Mouse (Mus musculus): ENCODE measurements around the gene Sema6d. TPM values are rescaled to one million over a fixed set of nuclear protein-coding genes. Genes with fewer than 3 reads are reported as not detected.

Gene Sema6d
- polyA plus RNA-seq, 1 experiment from 2014 or later: 3.4 TPM

GRCm38 (mm10) chr2:124563759-124564158, 474.0 kb downstream of the Sema6d start:
- H3K4me3 ChIP-seq (replicated peaks): no peak overlapping the region
- no peaks in the 10 kb centered on the region for H3K9me3 ChIP-seq (replicated peaks)
- H3K4me2 ChIP-seq: no peak overlapping the region
- no peaks in the 10 kb centered on the region for H3K27me3 ChIP-seq
- WGBS (ENCODE audit: insufficient replicate concordance): 60% methylated on average over 5 of the region's 5 CpGs
- H3K36me3 ChIP-seq (replicated peaks): no peaks in the 10 kb centered on the region
- no peak overlapping the region for H3K9ac ChIP-seq
- no peak overlapping the region for H3K27ac ChIP-seq (replicated peaks)
- no peaks in the 10 kb centered on the region for H3K4me1 ChIP-seq (replicated peaks)
- ATAC-seq (ENCODE audit: insufficient read depth): no peak

- no peaks in the 10 kb centered on the region for H3K27me3 ChIP-seq
- H3K9me3 ChIP-seq (replicated peaks): no peaks in the 10 kb centered on the region
- no peak for ATAC-seq (ENCODE audit: insufficient read depth)
- no peak overlapping the region for H3K27ac ChIP-seq (replicated peaks)
- 24% methylated on average over 4 of the region's 4 CpGs for WGBS (ENCODE audit: insufficient replicate concordance)
- H3K4me1 ChIP-seq (replicated peaks): no peaks in the 10 kb centered on the region
- H3K4me2 ChIP-seq: no peak overlapping the region
- no peak overlapping the region for H3K9ac ChIP-seq
- H3K36me3 ChIP-seq (replicated peaks): no peaks in the 10 kb centered on the region
- no peak overlapping the region for H3K4me3 ChIP-seq (replicated peaks)
These were observed 484.0 kb downstream of the Sema6d start for GRCm38 (mm10) chr2:124573734-124574133.

- no peak overlapping the region for H3K27ac ChIP-seq (replicated peaks)
- no peak overlapping the region for H3K4me2 ChIP-seq
- no peaks in the 10 kb centered on the region for H3K27me3 ChIP-seq
- WGBS (ENCODE audit: insufficient replicate concordance): 16% methylated on average over 2 of the region's 2 CpGs
- no peaks in the 10 kb centered on the region for H3K4me1 ChIP-seq (replicated peaks)
- no peak overlapping the region for H3K4me3 ChIP-seq (replicated peaks)
- ATAC-seq (ENCODE audit: insufficient read depth): no peak
- H3K9ac ChIP-seq: no peak overlapping the region
- H3K36me3 ChIP-seq (replicated peaks): no peaks in the 10 kb centered on the region
- no peaks in the 10 kb centered on the region for H3K9me3 ChIP-seq (replicated peaks)
These were observed 486.3 kb downstream of the Sema6d start for GRCm38 (mm10) chr2:124576053-124576452.

- Histone ChIP-seq H3K9ac (no peak overlapping the region), H3K36me3 (replicated peaks) (no peaks in the 10 kb centered on the region), H3K4me2 (no peak overlapping the region), H3K4me3 (replicated peaks) (no peak overlapping the region), H3K9me3 (replicated peaks) (no peaks in the 10 kb centered on the region), H3K27ac (replicated peaks) (no peak overlapping the region), H3K4me1 (replicated peaks) (no peaks in the 10 kb centered on the region), H3K27me3 (no peaks in the 10 kb centered on the region)
- no peak for ATAC-seq (ENCODE audit: insufficient read depth)
- WGBS (ENCODE audit: insufficient replicate concordance): 64% methylated on average over 7 of the region's 7 CpGs
These were observed 493.8 kb downstream of the Sema6d start for GRCm38 (mm10) chr2:124583561-124583960.

- no peak overlapping the region for H3K9ac ChIP-seq
- H3K36me3 ChIP-seq (replicated peaks): no peaks in the 10 kb centered on the region
- no peak overlapping the region for H3K4me3 ChIP-seq (replicated peaks)
- no peak for ATAC-seq (ENCODE audit: insufficient read depth)
- no peak overlapping the region for H3K4me2 ChIP-seq
- H3K9me3 ChIP-seq (replicated peaks): no peaks in the 10 kb centered on the region
- no peaks in the 10 kb centered on the region for H3K27me3 ChIP-seq
- WGBS (ENCODE audit: insufficient replicate concordance): 65% methylated on average over 4 of the region's 4 CpGs
- H3K27ac ChIP-seq (replicated peaks): no peak overlapping the region
- no peaks in the 10 kb centered on the region for H3K4me1 ChIP-seq (replicated peaks)
These were observed 503.0 kb downstream of the Sema6d start for GRCm38 (mm10) chr2:124592750-124593149.

GRCm38 (mm10) chr2:124599014-124599413, 509.2 kb downstream of the Sema6d start:
- no peaks in the 10 kb centered on the region for H3K4me1 ChIP-seq (replicated peaks)
- no peaks in the 10 kb centered on the region for H3K36me3 ChIP-seq (replicated peaks)
- H3K27ac ChIP-seq (replicated peaks): no peak overlapping the region
- ATAC-seq (ENCODE audit: insufficient read depth): no peak
- H3K9ac ChIP-seq: no peak overlapping the region
- H3K27me3 ChIP-seq: no peaks in the 10 kb centered on the region
- 17% methylated on average over 3 of the region's 3 CpGs for WGBS (ENCODE audit: insufficient replicate concordance)
- H3K4me2 ChIP-seq: no peak overlapping the region
- no peaks in the 10 kb centered on the region for H3K9me3 ChIP-seq (replicated peaks)
- no peak overlapping the region for H3K4me3 ChIP-seq (replicated peaks)

- Histone ChIP-seq H3K36me3 (replicated peaks) (no peaks in the 10 kb centered on the region), H3K9me3 (replicated peaks) (no peaks in the 10 kb centered on the region), H3K4me2 (no peak overlapping the region), H3K4me3 (replicated peaks) (no peak overlapping the region), H3K4me1 (replicated peaks) (no peaks in the 10 kb centered on the region), H3K9ac (no peak overlapping the region), H3K27ac (replicated peaks) (no peak overlapping the region), H3K27me3 (no peaks in the 10 kb centered on the region)
- WGBS (ENCODE audit: insufficient replicate concordance): 66% methylated on average over 9 of the region's 9 CpGs
- ATAC-seq (ENCODE audit: insufficient read depth): no peak
These were observed 512.1 kb downstream of the Sema6d start for GRCm38 (mm10) chr2:124601702-124602378.

GRCm38 (mm10) chr2:124602379-124602913, 512.7 kb downstream of the Sema6d start:
- H3K9ac ChIP-seq: no peak overlapping the region
- H3K9me3 ChIP-seq (replicated peaks): no peaks in the 10 kb centered on the region
- H3K4me3 ChIP-seq (replicated peaks): no peak overlapping the region
- no peaks in the 10 kb centered on the region for H3K27me3 ChIP-seq
- H3K36me3 ChIP-seq (replicated peaks): no peaks in the 10 kb centered on the region
- no peak overlapping the region for H3K4me2 ChIP-seq
- H3K4me1 ChIP-seq (replicated peaks): no peaks in the 10 kb centered on the region
- ATAC-seq (ENCODE audit: insufficient read depth): no peak
- 55% methylated on average over 8 of the region's 8 CpGs for WGBS (ENCODE audit: insufficient replicate concordance)
- no peak overlapping the region for H3K27ac ChIP-seq (replicated peaks)

GRCm38 (mm10) chr2:124605341-124605740, 515.6 kb downstream of the Sema6d start:
- WGBS (ENCODE audit: insufficient replicate concordance): 58% methylated on average over 1 of the region's 1 CpGs
- ATAC-seq (ENCODE audit: insufficient read depth): no peak
- H3K4me3 ChIP-seq (replicated peaks): no peak overlapping the region
- H3K4me2 ChIP-seq: no peak overlapping the region
- no peaks in the 10 kb centered on the region for H3K9me3 ChIP-seq (replicated peaks)
- peaks cover 22% of the 10 kb centered on the region for H3K27me3 ChIP-seq
- peaks cover 4% of the 10 kb centered on the region; the same call in 1 of the 2 replicates for H3K4me1 ChIP-seq (replicated peaks)
- no peak overlapping the region for H3K27ac ChIP-seq (replicated peaks)
- H3K9ac ChIP-seq: no peak overlapping the region
- no peaks in the 10 kb centered on the region for H3K36me3 ChIP-seq (replicated peaks)

- Histone ChIP-seq H3K27me3 (peaks cover 42% of the 10 kb centered on the region), H3K36me3 (replicated peaks) (no peaks in the 10 kb centered on the region), H3K27ac (replicated peaks) (no peak overlapping the region), H3K9ac (no peak overlapping the region), H3K9me3 (replicated peaks) (no peaks in the 10 kb centered on the region), H3K4me3 (replicated peaks) (no peak overlapping the region), H3K4me1 (replicated peaks) (peaks cover 4% of the 10 kb centered on the region; the same call in 1 of the 2 replicates), H3K4me2 (no peak overlapping the region)
- ATAC-seq (ENCODE audit: insufficient read depth): no peak
- 45% methylated on average over 5 of the region's 5 CpGs for WGBS (ENCODE audit: insufficient replicate concordance)
These were observed 518.2 kb downstream of the Sema6d start for GRCm38 (mm10) chr2:124607986-124608385.

- Histone ChIP-seq H3K27me3 (peaks cover 42% of the 10 kb centered on the region), H3K9ac (no peak overlapping the region), H3K9me3 (replicated peaks) (no peaks in the 10 kb centered on the region), H3K27ac (replicated peaks) (no peak overlapping the region), H3K36me3 (replicated peaks) (no peaks in the 10 kb centered on the region), H3K4me2 (no peak overlapping the region), H3K4me1 (replicated peaks) (peaks cover 4% of the 10 kb centered on the region; the same call in 1 of the 2 replicates), H3K4me3 (replicated peaks) (no peak overlapping the region)
- no peak for ATAC-seq (ENCODE audit: insufficient read depth)
- WGBS (ENCODE audit: insufficient replicate concordance): 44% methylated on average over 4 of the region's 4 CpGs
These were observed 518.8 kb downstream of the Sema6d start for GRCm38 (mm10) chr2:124608546-124608945.
